In the genomic region with DNA sequence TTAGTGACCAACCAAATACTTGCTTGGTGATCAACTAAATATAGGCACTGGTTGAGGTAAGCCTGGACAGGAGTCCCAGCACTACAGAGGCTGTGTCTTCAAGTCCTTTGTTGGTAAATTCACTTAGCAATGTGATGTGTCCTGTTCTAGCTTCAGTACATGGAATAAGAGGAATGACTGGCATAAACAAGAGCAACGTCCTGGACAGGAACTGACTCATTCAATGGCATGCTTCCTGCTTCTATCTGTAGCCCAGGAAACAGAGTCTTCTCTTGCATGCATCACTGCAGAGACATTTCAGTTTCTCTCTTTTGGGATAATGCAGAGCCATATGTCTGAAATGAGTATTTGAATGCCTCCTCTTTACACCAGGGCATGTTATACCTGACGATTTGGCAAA, we compare ENCODE assay signal across 14 mouse cellular contexts.
"Had no signal": no experiment of that assay in that cellular context is flagged by ENCODE, and none has a peak within 500 bp of the region (broad histone marks: within the 10 kb centered on the region; RNA-seq: fewer than 3 reads in every experiment).

No protein-coding gene starts in this region.

- DNase-seq: gastrocnemius, adult 2 months; gastrocnemius, postnatal 14 days; gastrocnemius, postnatal 36 days; heart, adult 11 months; heart, adult 2 months; heart, postnatal 14 days; heart, postnatal 36 days; kidney, adult 11 months; kidney, adult 2 months; kidney, adult 9 months; kidney, postnatal 14 days; kidney, postnatal 4 days; liver; liver, embryonic 13.5 days had no signal
